Mouse (Mus musculus): ENCODE measurements at regions not wholly inside any gene's neighbourhood (a gene's known extent, or its start where the extent isn't known, plus 50 kb on each side); places are given as distances from the start of the nearest gene placed in this dataset.
"Not testable (repeated sequence)": the region's sequence is repeated elsewhere in the genome, so short reads cannot be mapped to it uniquely, and the experiment has no call there.

DNA sequence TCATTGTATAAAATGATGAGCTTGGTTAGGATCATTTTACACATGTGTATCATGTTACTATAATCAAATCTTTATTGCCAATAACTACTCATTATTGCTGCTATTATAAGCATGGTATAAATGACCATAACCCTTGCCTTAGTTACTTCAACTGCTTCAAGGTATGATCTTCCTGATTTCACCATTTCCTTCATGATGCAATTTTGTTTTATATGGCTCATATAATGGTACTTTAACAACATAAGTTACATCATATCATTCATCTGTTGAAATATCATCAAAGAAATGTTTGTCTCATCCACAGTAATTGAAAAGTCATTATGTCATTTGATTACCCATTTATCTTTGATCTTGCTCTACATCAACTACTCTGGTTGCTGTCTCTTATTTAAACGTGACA lies 188.3 kb upstream of the Cntn5 start:
- Histone ChIP-seq H3K4me3 (no peak overlapping the region), H3K79me2 (replicated peaks; ENCODE audit: control insufficient read depth, insufficient read depth, low read length) (no peaks in the 10 kb centered on the region), H3K36me3 (ENCODE audit: control insufficient read depth, insufficient read depth, low read length) (no peaks in the 10 kb centered on the region), H3K4me1 (ENCODE audit: control insufficient read depth, insufficient read depth, low read length) (no peaks in the 10 kb centered on the region), H3K27me3 (ENCODE audit: control insufficient read depth, insufficient read depth, low read length) (no peaks in the 10 kb centered on the region), H3K27ac (no peak overlapping the region), H3K9ac (ENCODE audit: low read depth, low read length) (no peak overlapping the region)
- DNase-seq = no peak
- intact Hi-C loops (cut with DNase I) = no loop called here
- TF ChIP-seq POLR2A (IDR thresholded peaks at IDR 0.05; ENCODE audit: insufficient read depth, low read depth, low read length) (no peak), CTCF (IDR thresholded peaks at IDR 0.05) (no peak), EP300 (IDR thresholded peaks at IDR 0.05; ENCODE audit: insufficient read depth, low read depth, low read length) (no peak)
- 82% methylated on average over 1 of the region's 1 CpGs for WGBS

DNA sequence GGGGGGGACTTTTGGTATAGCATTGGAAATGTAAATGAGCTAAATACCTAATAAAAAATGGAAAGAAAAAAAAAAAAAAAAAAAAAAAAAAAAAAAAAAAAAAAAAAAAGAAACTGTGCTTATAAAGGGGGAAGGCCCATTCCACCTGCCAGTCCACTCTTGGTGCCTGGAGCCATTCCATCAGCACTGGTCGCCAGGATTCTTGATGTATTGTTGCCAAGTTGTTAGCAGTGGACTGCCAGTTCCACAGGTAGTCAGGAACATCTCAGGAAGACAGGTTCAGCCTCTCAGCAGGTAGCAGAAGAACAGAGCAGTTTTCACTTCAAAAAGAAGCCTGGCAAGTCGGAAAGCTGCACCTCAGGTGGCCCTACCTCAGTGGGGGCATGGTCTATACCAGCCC lies 162.6 kb upstream of the Cntn5 start:
- H3K27me3 ChIP-seq (ENCODE audit: control insufficient read depth, insufficient read depth, low read length); H3K4me1 ChIP-seq (ENCODE audit: control insufficient read depth, insufficient read depth, low read length); H3K4me3 ChIP-seq; DNase-seq; H3K27ac ChIP-seq; H3K9ac ChIP-seq (ENCODE audit: low read depth, low read length); H3K79me2 ChIP-seq (replicated peaks; ENCODE audit: control insufficient read depth, insufficient read depth, low read length); H3K36me3 ChIP-seq (ENCODE audit: control insufficient read depth, insufficient read depth, low read length); intact Hi-C loops (cut with DNase I): not testable (repeated sequence)
- 31% methylated on average over 2 of the region's 2 CpGs for WGBS

DNA sequence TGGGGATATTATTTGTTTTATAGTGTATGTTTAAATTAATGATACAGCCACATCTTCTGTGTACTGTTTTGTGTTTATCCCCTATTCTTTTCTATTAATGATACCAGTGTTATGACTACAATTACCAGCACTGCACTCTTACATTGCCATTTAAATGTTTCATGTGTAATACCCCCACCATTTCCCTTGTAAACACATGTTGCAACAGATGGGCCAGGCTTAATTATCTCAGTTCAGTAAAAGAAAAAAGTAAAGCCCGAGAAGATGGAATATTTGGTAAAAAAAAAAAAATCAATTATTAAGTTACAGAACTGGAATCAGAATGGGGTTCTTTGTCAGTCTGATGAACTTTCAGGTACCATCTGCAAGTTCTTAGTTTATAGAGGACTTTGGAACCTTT lies 158.3 kb upstream of the Cntn5 start:
- Histone ChIP-seq H3K27me3 (ENCODE audit: control insufficient read depth, insufficient read depth, low read length) (no peaks in the 10 kb centered on the region), H3K4me3 (no peak overlapping the region), H3K4me1 (ENCODE audit: control insufficient read depth, insufficient read depth, low read length) (no peaks in the 10 kb centered on the region), H3K79me2 (replicated peaks; ENCODE audit: control insufficient read depth, insufficient read depth, low read length) (no peaks in the 10 kb centered on the region), H3K36me3 (ENCODE audit: control insufficient read depth, insufficient read depth, low read length) (no peaks in the 10 kb centered on the region), H3K9ac (ENCODE audit: low read depth, low read length) (no peak overlapping the region), H3K27ac (no peak overlapping the region)
- TF ChIP-seq CTCF (IDR thresholded peaks at IDR 0.05) (no peak), EP300 (IDR thresholded peaks at IDR 0.05; ENCODE audit: insufficient read depth, low read depth, low read length) (no peak), POLR2A (IDR thresholded peaks at IDR 0.05; ENCODE audit: insufficient read depth, low read depth, low read length) (no peak)
- WGBS = 61% methylated on average over 1 of the region's 1 CpGs
- intact Hi-C loops (cut with DNase I) = no loop called here
- no peak for DNase-seq
